Mouse (Mus musculus): ENCODE measurements around the gene Rptor. TPM values are rescaled to one million over a fixed set of nuclear protein-coding genes. Genes with fewer than 3 reads are reported as not detected.

Gene Rptor
- polyA plus RNA-seq, 1 experiment = 35.2 TPM

DNA sequence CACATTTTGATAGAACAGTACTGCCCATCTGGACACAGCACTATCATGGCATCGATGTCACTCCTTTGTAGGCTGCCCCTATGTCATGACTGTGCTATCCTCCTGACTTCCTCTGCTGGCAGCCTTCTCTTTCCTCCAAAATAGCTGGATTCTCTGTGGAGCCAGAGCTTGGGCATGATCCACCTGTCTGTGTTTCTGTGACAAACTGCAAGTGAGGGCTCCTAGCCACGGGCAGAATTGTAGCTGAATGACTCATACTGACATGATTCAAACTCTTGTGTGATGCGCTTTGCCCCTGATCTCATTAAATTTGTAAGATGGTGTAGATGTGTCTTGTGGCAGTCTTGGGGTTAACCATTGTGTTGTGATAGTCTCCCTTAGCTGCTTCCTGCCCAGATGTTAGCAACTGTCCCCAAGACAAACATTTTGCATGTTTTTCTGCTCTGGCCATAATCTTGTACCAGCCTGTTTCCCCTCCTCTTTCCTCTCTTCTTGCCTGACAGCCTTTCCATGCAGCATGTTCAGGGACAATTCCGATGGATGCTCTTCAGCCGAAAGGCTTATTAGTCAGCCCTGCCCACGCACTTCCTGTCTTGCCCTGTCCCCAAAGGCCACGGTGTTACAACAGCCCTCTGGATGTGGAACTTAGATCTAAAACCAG, 74.2 kb downstream of the Rptor start:
- H3K4me3 ChIP-seq (ENCODE audit: insufficient read depth, low read length) = no peak overlapping the region
- H3K4me1 ChIP-seq (ENCODE audit: control insufficient read depth, insufficient read depth, low read length) = peaks cover 8% of the 10 kb centered on the region
- TF ChIP-seq POLR2A (IDR thresholded peaks at IDR 0.05; ENCODE audit: extremely low read depth, insufficient read depth, low read length) = no peak
- no peak for TF ChIP-seq CTCF (IDR thresholded peaks at IDR 0.05; ENCODE audit: extremely low read depth, insufficient read depth, low read length)
- H3K27ac ChIP-seq (ENCODE audit: insufficient read depth, low read length) = no peak overlapping the region

GRCm38 (mm10) chr11:119678427-119678826, 75.7 kb downstream of the Rptor start:
- no peak overlapping the region for H3K4me3 ChIP-seq (ENCODE audit: insufficient read depth, low read length)
- peaks cover 8% of the 10 kb centered on the region for H3K4me1 ChIP-seq (ENCODE audit: control insufficient read depth, insufficient read depth, low read length)
- TF ChIP-seq CTCF (IDR thresholded peaks at IDR 0.05; ENCODE audit: extremely low read depth, insufficient read depth, low read length) (no peak), POLR2A (IDR thresholded peaks at IDR 0.05; ENCODE audit: extremely low read depth, insufficient read depth, low read length) (no peak)

DNA sequence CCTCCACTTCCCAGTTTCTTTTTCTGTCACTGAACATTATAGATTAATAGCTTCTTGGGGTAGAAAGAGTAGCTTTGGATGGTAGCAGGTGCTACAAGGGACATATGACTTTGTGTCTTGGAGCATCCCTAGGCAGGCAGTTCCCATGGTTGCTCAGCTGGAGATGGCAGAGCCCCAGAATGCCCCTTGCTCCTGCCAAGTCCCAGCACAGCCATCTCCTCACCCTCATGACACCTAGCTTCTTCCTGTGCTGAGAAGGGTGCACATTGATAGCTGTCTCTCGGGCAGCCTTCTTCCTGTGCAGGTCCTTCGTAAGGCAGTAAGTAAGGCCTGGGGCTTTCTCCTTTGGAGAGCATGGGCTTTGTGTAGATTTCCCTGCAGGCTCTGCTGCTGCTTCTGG, 78.0 kb downstream of the Rptor start:
- TF ChIP-seq POLR2A (IDR thresholded peaks at IDR 0.05; ENCODE audit: extremely low read depth, insufficient read depth, low read length) (no peak), CTCF (IDR thresholded peaks at IDR 0.05; ENCODE audit: extremely low read depth, insufficient read depth, low read length) (no peak)
- H3K27ac ChIP-seq (ENCODE audit: insufficient read depth, low read length) = no peak overlapping the region
- peaks cover 17% of the 10 kb centered on the region for H3K4me1 ChIP-seq (ENCODE audit: control insufficient read depth, insufficient read depth, low read length)
- H3K4me3 ChIP-seq (ENCODE audit: insufficient read depth, low read length) = no peak overlapping the region

More at GRCm38 (mm10) chr11:119678427-119678826, 75.7 kb downstream of the Rptor start:
- H3K27ac ChIP-seq (ENCODE audit: insufficient read depth, low read length) = no peak overlapping the region

GRCm38 (mm10) chr11:119682285-119682684, 79.6 kb downstream of the Rptor start:
- Histone ChIP-seq H3K4me3 (ENCODE audit: insufficient read depth, low read length) (no peak overlapping the region), H3K4me1 (ENCODE audit: control insufficient read depth, insufficient read depth, low read length) (peaks cover 12% of the 10 kb centered on the region), H3K27ac (ENCODE audit: insufficient read depth, low read length) (no peak overlapping the region)
- TF ChIP-seq POLR2A (IDR thresholded peaks at IDR 0.05; ENCODE audit: extremely low read depth, insufficient read depth, low read length) (no peak), CTCF (IDR thresholded peaks at IDR 0.05; ENCODE audit: extremely low read depth, insufficient read depth, low read length) (no peak)

GRCm38 (mm10) chr11:119683796-119684195, 81.1 kb downstream of the Rptor start:
- no peak for TF ChIP-seq CTCF (IDR thresholded peaks at IDR 0.05; ENCODE audit: extremely low read depth, insufficient read depth, low read length)
- no peak for TF ChIP-seq POLR2A (IDR thresholded peaks at IDR 0.05; ENCODE audit: extremely low read depth, insufficient read depth, low read length)
- Histone ChIP-seq H3K4me1 (ENCODE audit: control insufficient read depth, insufficient read depth, low read length) (peaks cover 12% of the 10 kb centered on the region), H3K27ac (ENCODE audit: insufficient read depth, low read length) (no peak overlapping the region), H3K4me3 (ENCODE audit: insufficient read depth, low read length) (no peak overlapping the region)

GRCm38 (mm10) chr11:119685477-119685876, 82.8 kb downstream of the Rptor start:
- Histone ChIP-seq H3K27ac (ENCODE audit: insufficient read depth, low read length) (no peak overlapping the region), H3K4me3 (ENCODE audit: insufficient read depth, low read length) (no peak overlapping the region), H3K4me1 (ENCODE audit: control insufficient read depth, insufficient read depth, low read length) (peaks cover 12% of the 10 kb centered on the region)
- TF ChIP-seq CTCF (IDR thresholded peaks at IDR 0.05; ENCODE audit: extremely low read depth, insufficient read depth, low read length) = no peak
- TF ChIP-seq POLR2A (IDR thresholded peaks at IDR 0.05; ENCODE audit: extremely low read depth, insufficient read depth, low read length) = no peak

DNA sequence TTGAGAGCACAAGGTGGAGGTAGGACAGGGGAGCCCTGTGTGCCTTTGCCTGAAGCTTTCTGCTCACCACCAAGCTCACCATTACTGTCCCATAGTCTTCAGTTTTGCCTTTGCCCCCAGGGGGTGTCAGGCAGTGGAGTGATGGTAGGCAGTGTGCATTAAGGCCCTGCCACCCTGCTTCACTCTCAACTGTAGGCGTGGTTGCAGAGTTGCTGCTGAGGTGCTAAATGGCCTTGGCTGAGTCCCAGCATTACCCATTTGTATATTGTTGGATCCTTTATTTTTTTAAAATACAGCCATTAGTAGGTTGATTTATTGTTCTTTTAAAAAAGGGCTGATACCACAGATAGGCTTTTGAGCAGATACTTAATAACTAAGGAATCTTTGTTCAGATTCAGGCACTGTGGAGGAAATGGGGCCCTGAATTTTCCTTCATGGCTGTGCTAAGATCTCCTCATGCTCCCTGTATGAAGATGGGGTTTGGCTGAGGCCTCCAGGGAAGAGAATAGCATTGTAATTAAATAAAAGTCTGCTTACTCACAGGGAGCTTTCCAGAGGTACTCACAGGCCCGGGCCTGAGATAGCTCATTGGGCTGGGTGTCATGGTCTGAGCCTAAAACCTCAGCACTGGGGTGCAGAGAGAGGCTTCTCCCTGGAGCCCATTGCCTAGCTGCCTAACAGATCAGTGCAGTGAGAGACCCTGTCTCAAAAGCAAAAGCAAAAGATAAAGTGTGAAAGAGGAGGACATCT, 83.4 kb downstream of the Rptor start:
- Histone ChIP-seq H3K4me1 (ENCODE audit: control insufficient read depth, insufficient read depth, low read length) (peaks cover 12% of the 10 kb centered on the region), H3K27ac (ENCODE audit: insufficient read depth, low read length) (no peak overlapping the region), H3K4me3 (ENCODE audit: insufficient read depth, low read length) (no peak overlapping the region)
- TF ChIP-seq POLR2A (IDR thresholded peaks at IDR 0.05; ENCODE audit: extremely low read depth, insufficient read depth, low read length) = no peak
- TF ChIP-seq CTCF (IDR thresholded peaks at IDR 0.05; ENCODE audit: extremely low read depth, insufficient read depth, low read length) = no peak

DNA sequence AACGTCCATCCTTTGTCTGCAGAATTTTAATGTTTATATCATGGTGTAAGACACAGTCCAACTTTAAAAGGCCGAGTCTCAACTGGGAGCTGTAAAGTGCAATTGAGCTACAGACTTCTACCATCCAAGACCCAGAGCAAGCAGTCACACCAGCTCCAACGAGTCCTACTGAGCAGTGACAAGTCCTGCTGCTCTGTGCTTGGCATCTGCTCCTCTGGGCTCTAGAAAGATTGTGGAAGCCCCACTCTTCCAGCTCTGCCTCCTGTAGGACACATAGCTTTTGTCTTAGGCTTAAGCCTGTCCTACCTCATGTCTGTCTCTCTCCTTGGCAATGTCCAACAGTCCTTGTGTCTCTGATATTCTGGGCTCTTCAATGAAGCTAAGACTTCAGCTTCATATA, 84.6 kb downstream of the Rptor start:
- peaks cover 12% of the 10 kb centered on the region for H3K4me1 ChIP-seq (ENCODE audit: control insufficient read depth, insufficient read depth, low read length)
- no peak overlapping the region for H3K4me3 ChIP-seq (ENCODE audit: insufficient read depth, low read length)

GRCm38 (mm10) chr11:119687966-119688365, 85.3 kb downstream of the Rptor start:
- TF ChIP-seq CTCF (IDR thresholded peaks at IDR 0.05; ENCODE audit: extremely low read depth, insufficient read depth, low read length) (no peak), POLR2A (IDR thresholded peaks at IDR 0.05; ENCODE audit: extremely low read depth, insufficient read depth, low read length) (no peak)
- H3K27ac ChIP-seq (ENCODE audit: insufficient read depth, low read length) = no peak overlapping the region
- peaks cover 12% of the 10 kb centered on the region for H3K4me1 ChIP-seq (ENCODE audit: control insufficient read depth, insufficient read depth, low read length)
- no peak overlapping the region for H3K4me3 ChIP-seq (ENCODE audit: insufficient read depth, low read length)

More for the DNA sequence above, 84.6 kb downstream of the Rptor start:
- TF ChIP-seq CTCF (IDR thresholded peaks at IDR 0.05; ENCODE audit: extremely low read depth, insufficient read depth, low read length) (no peak), POLR2A (IDR thresholded peaks at IDR 0.05; ENCODE audit: extremely low read depth, insufficient read depth, low read length) (no peak)
- no peak overlapping the region for H3K27ac ChIP-seq (ENCODE audit: insufficient read depth, low read length)

GRCm38 (mm10) chr11:119689936-119690335, 87.2 kb downstream of the Rptor start:
- Histone ChIP-seq H3K27ac (ENCODE audit: insufficient read depth, low read length) (no peak overlapping the region), H3K4me1 (ENCODE audit: control insufficient read depth, insufficient read depth, low read length) (peaks cover 8% of the 10 kb centered on the region), H3K4me3 (ENCODE audit: insufficient read depth, low read length) (no peak overlapping the region)
- no peak for TF ChIP-seq CTCF (IDR thresholded peaks at IDR 0.05; ENCODE audit: extremely low read depth, insufficient read depth, low read length)
- TF ChIP-seq POLR2A (IDR thresholded peaks at IDR 0.05; ENCODE audit: extremely low read depth, insufficient read depth, low read length) = no peak
